Mouse (Mus musculus) skeletal muscle tissue, postnatal 0 days (tissue): Measurements from ENCODE around the gene Cyb5r3. TPM values are rescaled to one million over a fixed set of nuclear protein-coding genes. Genes with fewer than 3 reads are reported as not detected.

ENCODE experiments used
- polyA plus RNA-seq: library from polyadenylated mRNA; unstranded; fragments of >200 nt; fragmentation: Nextera tagmentation; extraction: Ambion mirVana; gene quantifications from 2 replicates; pipeline ENCODE4 v1.2.1, GENCODE M21; 2015

Gene Cyb5r3
- 140 and 153 TPM in 2 replicates for polyA plus RNA-seq

GRCm38 (mm10) chr15:83172492-83173429 lies at the start of gene Cyb5r3:
TSS of gene Cyb5r3 (minus strand) at chr15:83172592.

DNA sequence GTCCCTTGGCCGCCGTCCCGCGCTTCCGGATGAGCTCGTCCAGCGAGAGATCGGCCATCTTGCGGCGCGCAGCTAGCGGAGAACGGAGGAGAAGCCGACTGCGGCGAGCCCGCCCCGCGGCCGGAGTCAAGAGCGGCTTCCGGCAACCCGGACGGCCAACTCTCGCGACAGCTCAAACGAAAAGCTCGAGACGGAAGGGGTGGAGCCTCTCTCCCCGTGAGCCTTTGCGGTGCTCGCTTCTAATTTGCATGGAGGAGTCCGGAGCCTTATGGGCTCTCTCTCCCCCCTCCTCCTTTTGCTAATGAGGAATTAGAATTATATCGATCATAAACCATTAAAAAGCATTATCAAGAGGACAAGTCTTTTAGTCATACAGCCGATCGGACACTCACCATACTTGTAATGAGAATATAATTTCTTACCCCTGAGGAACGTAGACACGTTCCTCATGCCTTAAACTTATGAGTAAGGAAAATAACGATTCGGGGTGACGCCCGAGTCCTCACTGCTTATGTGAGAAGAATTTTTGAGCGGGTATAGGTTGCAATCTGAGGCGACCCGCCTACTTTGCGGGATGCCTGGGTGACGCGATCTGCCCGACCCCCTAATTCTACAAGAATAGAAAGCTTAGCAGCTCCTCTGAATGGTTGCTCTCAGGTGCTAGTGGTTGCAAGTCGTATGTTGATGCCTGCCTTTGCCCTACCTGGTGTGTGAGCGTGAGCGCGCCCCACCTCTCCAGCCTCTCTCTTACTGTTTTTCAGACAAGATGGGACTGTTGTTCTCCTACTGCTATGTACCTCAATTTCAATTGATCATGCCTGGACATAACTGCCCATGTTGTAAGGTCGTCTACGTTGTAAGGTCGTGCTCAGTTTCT lies 23.0 kb downstream of the Cyb5r3 start, which contains the start of gene Poldip3:
TSS of gene Poldip3 (minus strand) at position 189 of the 877 bp plus-strand sequence.

DNA sequence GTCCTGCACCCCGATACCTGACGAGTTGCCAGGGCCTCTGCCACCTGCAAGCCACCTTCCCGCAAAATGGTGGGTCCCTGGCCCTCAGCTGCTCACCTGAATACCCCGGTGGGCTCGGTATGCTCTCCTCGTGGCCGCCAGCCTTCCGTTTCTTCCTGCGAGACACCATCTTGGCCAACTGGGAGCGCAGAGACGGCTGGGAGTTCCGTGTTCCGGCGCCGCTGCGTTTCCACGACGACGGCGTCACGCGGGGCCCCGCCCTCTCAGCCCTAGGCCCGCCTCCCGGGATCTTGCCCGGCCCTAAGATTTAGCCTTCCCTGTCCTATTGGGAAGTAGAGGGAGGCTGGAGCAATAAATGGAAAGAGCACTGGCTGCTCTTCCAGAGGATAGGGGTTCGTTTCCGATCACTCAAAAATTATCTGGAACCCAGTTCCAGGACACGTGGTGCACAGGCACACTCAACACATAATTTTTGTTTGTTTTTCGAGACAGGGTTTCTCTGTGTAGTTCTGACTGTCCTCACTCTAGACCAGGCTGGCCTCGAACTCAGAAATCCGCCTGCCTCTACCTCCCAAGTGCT lies 49.7 kb downstream of the Cyb5r3 start, which contains the start of gene Rrp7a:
TSS of gene Rrp7a (minus strand) at position 236 of the 580 bp plus-strand sequence.

Other genes with a start within 250 kb of the Cyb5r3 start
- gene Tcf20, start 184.7 kb downstream of the Cyb5r3 start, polyA plus RNA-seq, result 2.3 and 2.7 TPM in 2 replicates
- gene Nfam1, start 139.3 kb downstream of the Cyb5r3 start, polyA plus RNA-seq, result 2.4 and 3.1 TPM in 2 replicates
- 43.1 and 49.8 TPM in 2 replicates for gene Serhl, start 83.1 kb downstream of the Cyb5r3 start, polyA plus RNA-seq
- 31.1 and 32.3 TPM in 2 replicates for gene Rrp7a, start 49.8 kb downstream of the Cyb5r3 start, polyA plus RNA-seq
- 42.4 and 44.8 TPM in 2 replicates for gene Poldip3, start 23.2 kb downstream of the Cyb5r3 start, polyA plus RNA-seq
- 5.2 and 5.5 TPM in 2 replicates for gene A4galt, start 79.2 kb upstream of the Cyb5r3 start, polyA plus RNA-seq
- 26.4 and 27.2 TPM in 2 replicates for gene Arfgap3, start 177.7 kb upstream of the Cyb5r3 start, polyA plus RNA-seq